Mouse (Mus musculus) intestine, embryonic 16.5 days (tissue): Measurements from ENCODE around the gene Atpaf1. TPM values are rescaled to one million over a fixed set of nuclear protein-coding genes. Genes with fewer than 3 reads are reported as not detected.

Source experiments
- ATAC-seq: fragments of 200-750 bp; cut with Nextera tagmentation; 2 replicates; pipeline ENCODE4 v1.8.0; 2017; ENCODE audit warnings: moderate TSS enrichment, moderate library complexity
- H3K27ac ChIP-seq: fragments of 300-500 bp; sonication (generic); 2 replicates; pipeline ENCODE4 v1.5.1; 2014; ENCODE audit warnings: mild to moderate bottlenecking, low read length
- H3K27me3 ChIP-seq: fragments of 300-500 bp; sonication (generic); replicated peaks from 2 replicates; pipeline ENCODE4 v1.6.1; 2014; ENCODE audit warnings: low read length, control low read depth, mixed read lengths; ENCODE audit not compliant: control insufficient read depth, insufficient read depth
- H3K36me3 ChIP-seq: fragments of 300-500 bp; sonication (generic); 2 replicates; pipeline ENCODE4 v1.6.1; 2014; ENCODE audit warnings: low read length, control low read depth; ENCODE audit not compliant: control insufficient read depth, insufficient read depth
- H3K4me1 ChIP-seq: fragments of 300-500 bp; sonication (generic); 2 replicates; pipeline ENCODE4 v1.6.1; 2014; ENCODE audit warnings: low read length, control low read depth, mixed read lengths; ENCODE audit not compliant: control insufficient read depth, insufficient read depth
- H3K4me2 ChIP-seq: fragments of 300-500 bp; sonication (generic); 2 replicates; pipeline ENCODE4 v1.6.1; 2014; ENCODE audit warnings: low read depth, low read length, control low read depth
- H3K4me3 ChIP-seq: fragments of 300-500 bp; sonication (generic); 2 replicates; pipeline ENCODE4 v1.5.1; 2014; ENCODE audit warnings: mild to moderate bottlenecking, low read length
- H3K9ac ChIP-seq: fragments of 300-500 bp; sonication (generic); 2 replicates; pipeline ENCODE4 v1.6.1; 2014; ENCODE audit warnings: low read depth, low read length
- H3K9me3 ChIP-seq: fragments of 300-500 bp; sonication (generic); 2 replicates; pipeline ENCODE4 v1.6.1; 2016; ENCODE audit warnings: low read length, control low read depth; ENCODE audit not compliant: control insufficient read depth
- WGBS: fragments of 180-500 bp; shearing (Covaris S2); extraction: QIAGEN DNeasy Blood & Tissue Kit; methylation state at CpG from one replicate; pipeline ENCODE4 v1.1.7; 2014; 5-methylcytosine and 5-hydroxymethylcytosine counted together
- polyA plus RNA-seq: library from polyadenylated mRNA; unstranded; fragments of >200 nt; fragmentation: Nextera tagmentation; extraction: Ambion mirVana; gene quantifications from 2 replicates; pipeline ENCODE4 v1.2.1, GENCODE M21; 2015

Atpaf1 gene
- polyA plus RNA-seq, 1 experiment from 2014 or later, result 52.8 TPM

DNA sequence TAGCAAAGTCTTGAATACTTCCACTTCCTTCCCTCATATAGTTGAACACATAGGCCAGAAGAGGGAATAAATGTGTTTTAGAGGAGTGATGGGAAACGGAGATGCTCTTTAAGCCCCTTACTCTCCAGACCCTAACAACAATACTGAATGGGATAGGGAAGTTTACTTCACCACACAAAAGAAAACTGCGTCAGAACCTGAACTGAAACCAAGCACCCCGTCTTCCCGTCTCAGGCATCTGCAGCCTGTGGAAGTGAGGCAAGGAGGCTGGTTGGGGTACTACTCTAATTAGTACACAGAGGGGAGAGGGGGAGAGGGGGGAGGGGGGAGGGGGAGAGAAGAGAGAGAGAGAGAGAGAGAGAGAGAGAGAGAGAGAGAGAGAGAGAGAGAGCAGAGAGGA lies 53.6 kb downstream of the Atpaf1 start:
- Histone ChIP-seq H3K4me2 (peak overlapping the region; percentile 80), H3K4me3 (peak overlapping the region; percentile 86; the same call in 1 of the 2 replicates), H3K4me1 (peaks cover 3% of the 10 kb centered on the region; the same call in 1 of the 2 replicates), H3K36me3 (no peaks in the 10 kb centered on the region), H3K27ac (no peak overlapping the region), H3K27me3 (no peaks in the 10 kb centered on the region), H3K9ac (no peak overlapping the region), H3K9me3 (no peaks in the 10 kb centered on the region)
- 72% methylated on average over 4 of the region's 4 CpGs for WGBS
- ATAC-seq, result no peak

DNA sequence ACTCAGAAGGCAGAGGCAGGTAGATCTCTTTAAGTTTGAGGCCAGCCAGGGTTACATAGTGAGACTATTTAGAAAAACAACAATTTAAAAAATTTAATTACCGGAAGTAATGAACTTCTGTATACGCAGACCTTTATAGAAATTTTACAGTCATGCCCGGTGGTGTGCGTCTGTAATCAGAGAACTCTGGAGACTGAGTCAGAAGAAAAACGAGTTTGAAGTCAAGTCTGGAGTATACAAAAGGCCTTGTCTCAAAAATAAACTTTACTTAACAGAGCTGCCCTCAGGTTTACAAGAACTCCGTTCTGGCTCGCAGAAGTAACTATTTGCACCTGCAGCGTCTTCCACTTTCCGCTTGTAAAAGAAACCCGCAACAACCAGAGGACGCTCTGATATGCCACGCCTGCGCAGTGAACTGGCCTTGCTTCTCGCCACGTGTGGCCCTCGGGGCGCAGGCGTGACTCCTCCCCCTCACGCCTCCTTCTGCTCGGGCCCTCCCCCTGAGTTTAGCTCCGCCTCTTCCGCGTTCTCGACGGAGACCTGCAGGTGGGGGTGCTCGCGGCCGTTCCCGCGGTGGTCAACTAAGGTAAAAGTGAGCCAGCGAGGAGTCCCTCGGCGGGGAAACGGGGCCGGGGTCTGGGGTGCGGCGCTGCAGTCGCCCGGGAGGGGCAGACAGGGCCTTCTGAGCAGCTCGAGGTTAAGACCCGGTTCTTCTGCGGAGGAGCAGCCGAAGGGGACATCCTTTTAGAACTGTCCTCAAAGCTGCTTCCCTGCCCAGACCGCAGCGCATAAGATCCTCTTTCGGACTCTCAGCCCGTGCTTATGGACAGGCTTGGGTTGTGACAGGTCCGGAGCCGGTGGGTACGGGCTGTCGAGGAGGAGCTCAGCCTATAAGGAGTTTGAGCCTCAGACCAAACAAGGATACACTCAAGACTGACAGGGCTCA lies 54.4 kb downstream of the Atpaf1 start, which contains the start of gene Mknk1:
Gene Mknk1, plus strand, starts transcription at position 503 of the 946 bp plus-strand sequence.
- ATAC-seq, result peak; percentile 97
- no peaks in the 10 kb centered on the region for H3K27me3 ChIP-seq
- peak within 1 kb of the TSS; percentile 86 for H3K4me3 ChIP-seq
- 2% methylated on average over 51 of the region's 51 CpGs for WGBS
- H3K4me2 ChIP-seq, result peak within 1 kb of the TSS; percentile 80
- peak within 1 kb of the TSS; percentile 66 for H3K27ac ChIP-seq
- peak within 1 kb of the TSS; percentile 85 for H3K9ac ChIP-seq
- peaks cover 3% of the 10 kb centered on the region; the same call in 1 of the 2 replicates for H3K4me1 ChIP-seq
- no peaks in the 10 kb centered on the region for H3K9me3 ChIP-seq
- H3K36me3 ChIP-seq, result no peaks in the 10 kb centered on the region

DNA sequence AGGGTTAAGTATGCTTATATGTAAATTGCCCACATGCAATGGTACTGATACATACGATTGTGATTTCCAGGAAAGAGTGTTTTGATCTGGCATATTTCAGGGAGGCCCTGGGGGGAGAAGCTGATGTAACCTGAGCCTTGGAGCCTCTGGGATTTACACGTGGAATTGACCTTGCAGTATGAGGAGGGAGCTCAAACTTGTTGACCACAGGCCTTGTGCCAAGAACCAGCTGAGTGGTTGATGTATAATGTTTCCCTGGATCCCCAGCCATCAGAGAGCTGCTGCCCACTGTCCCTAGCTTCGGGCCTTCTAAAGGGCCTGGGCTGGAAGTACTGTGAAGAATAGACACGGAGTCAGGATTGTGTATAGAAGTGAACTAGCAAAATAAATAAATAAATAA lies 55.3 kb downstream of the Atpaf1 start:
- no peak for ATAC-seq
- H3K9ac ChIP-seq, result no peak overlapping the region
- 42% methylated on average over 4 of the region's 4 CpGs for WGBS
- H3K4me1 ChIP-seq, result peaks cover 3% of the 10 kb centered on the region; the same call in 1 of the 2 replicates
- H3K4me2 ChIP-seq, result peak overlapping the region; percentile 80; the same call in 1 of the 2 replicates
- H3K36me3 ChIP-seq, result no peaks in the 10 kb centered on the region
- no peak overlapping the region for H3K27ac ChIP-seq
- H3K27me3 ChIP-seq, result no peaks in the 10 kb centered on the region
- H3K9me3 ChIP-seq, result no peaks in the 10 kb centered on the region
- peak overlapping the region; percentile 86 for H3K4me3 ChIP-seq

DNA sequence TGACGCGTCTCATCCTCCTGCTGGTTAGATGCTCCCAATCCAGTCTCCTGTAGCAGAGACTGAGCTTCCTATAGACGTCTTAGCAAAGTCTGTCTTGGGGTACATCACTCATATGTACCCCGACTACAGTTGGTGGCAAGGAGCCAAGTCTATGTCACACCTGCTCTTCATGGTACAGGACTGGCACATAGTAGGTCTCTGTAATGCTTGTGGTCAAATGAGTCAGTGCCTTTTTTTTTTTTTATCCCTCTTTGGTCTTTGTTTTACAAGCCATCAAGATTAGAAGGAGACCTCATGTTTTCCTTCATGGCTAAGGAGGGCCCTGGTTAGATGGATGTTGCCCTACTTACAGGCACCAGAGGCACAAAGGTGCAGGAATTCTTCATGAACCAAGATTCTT lies 56.2 kb downstream of the Atpaf1 start:
- no peak for ATAC-seq
- Histone ChIP-seq H3K27me3 (no peaks in the 10 kb centered on the region), H3K4me3 (no peak overlapping the region), H3K36me3 (no peaks in the 10 kb centered on the region), H3K9ac (no peak overlapping the region), H3K4me2 (no peak overlapping the region), H3K27ac (no peak overlapping the region), H3K9me3 (no peaks in the 10 kb centered on the region), H3K4me1 (peaks cover 3% of the 10 kb centered on the region; the same call in 1 of the 2 replicates)
- 85% methylated on average over 4 of the region's 4 CpGs for WGBS

DNA sequence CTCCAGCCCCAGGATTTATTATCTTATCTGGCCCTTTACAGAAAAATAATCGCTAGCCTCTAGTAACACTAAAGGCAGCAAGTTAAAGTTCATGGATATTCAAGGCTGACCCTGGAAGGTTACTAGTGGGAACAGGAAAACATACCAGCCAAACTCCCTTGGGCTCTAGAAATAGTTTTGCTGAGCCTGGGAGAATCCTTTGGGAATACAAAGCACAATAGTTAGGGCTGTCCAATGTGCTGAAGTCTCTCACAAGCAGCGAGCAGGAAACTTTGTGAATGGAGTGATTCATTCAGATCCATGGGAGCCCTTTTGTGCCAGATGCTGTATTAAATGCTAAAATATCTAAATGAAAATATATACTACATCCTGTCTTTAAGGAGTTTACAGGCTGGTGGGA lies 62.0 kb downstream of the Atpaf1 start:
- WGBS, result 57% methylated on average over 2 of the region's 2 CpGs

DNA sequence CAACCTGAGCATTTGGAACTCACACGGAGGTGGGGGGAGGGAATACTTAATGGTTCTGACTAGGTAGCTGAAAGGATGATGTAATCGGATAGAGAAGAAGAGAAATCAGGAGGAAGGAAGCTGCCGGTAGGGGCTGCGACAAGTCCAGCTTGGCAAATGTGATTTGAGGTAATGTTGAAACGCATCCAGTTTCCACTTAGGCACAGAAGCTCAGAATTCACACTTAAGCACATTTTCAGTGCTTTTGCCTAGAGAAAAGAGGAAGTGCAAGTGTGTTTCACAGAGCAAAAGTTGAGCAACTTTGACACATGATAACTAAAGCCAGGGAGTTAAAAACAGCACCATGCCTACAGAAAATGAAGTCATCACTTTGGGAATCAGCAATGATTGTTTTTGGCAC lies 62.8 kb downstream of the Atpaf1 start:
- WGBS, result 58% methylated on average over 5 of the region's 5 CpGs
- Histone ChIP-seq H3K9me3 (no peaks in the 10 kb centered on the region), H3K9ac (no peak overlapping the region), H3K36me3 (no peaks in the 10 kb centered on the region; the same call in 1 of the 2 replicates), H3K4me2 (no peak overlapping the region), H3K4me3 (no peak overlapping the region), H3K27ac (no peak overlapping the region), H3K27me3 (no peaks in the 10 kb centered on the region), H3K4me1 (peaks cover 4% of the 10 kb centered on the region; the same call in 1 of the 2 replicates)
- no peak for ATAC-seq

More for the DNA sequence above, 62.0 kb downstream of the Atpaf1 start:
- no peaks in the 10 kb centered on the region for H3K27me3 ChIP-seq
- ATAC-seq, result no peak
- peaks cover 4% of the 10 kb centered on the region; the same call in 1 of the 2 replicates for H3K4me1 ChIP-seq
- H3K27ac ChIP-seq, result no peak overlapping the region
- no peaks in the 10 kb centered on the region; the same call in 1 of the 2 replicates for H3K36me3 ChIP-seq
- no peak overlapping the region for H3K4me3 ChIP-seq
- no peaks in the 10 kb centered on the region for H3K9me3 ChIP-seq
- no peak overlapping the region for H3K9ac ChIP-seq
- no peak overlapping the region for H3K4me2 ChIP-seq

DNA sequence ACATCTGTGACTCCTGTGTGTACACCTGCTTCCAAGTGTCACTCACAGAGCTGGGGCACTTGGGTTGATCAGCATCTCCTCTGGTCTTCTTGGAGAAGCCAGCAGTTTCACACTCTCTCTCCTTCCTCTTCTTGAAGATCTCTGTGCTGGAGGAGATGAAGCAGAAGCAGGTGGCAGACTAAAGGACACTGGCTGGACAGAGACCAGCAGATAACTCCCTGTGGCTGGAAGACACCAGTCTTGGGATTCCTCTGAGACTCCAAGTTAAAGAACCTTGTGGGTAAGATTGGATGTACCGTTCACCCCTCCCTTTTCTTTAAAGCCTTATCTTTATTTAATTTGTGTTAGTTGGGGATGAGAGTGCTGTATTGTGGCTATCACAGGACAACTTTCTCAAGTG lies 63.5 kb downstream of the Atpaf1 start:
- no peaks in the 10 kb centered on the region for H3K9me3 ChIP-seq
- no peaks in the 10 kb centered on the region; the same call in 1 of the 2 replicates for H3K36me3 ChIP-seq
- ATAC-seq, result no peak
- peaks cover 4% of the 10 kb centered on the region; the same call in 1 of the 2 replicates for H3K4me1 ChIP-seq
- H3K4me3 ChIP-seq, result no peak overlapping the region
- H3K27me3 ChIP-seq, result no peaks in the 10 kb centered on the region
- H3K9ac ChIP-seq, result no peak overlapping the region
- H3K27ac ChIP-seq, result no peak overlapping the region
- 89% methylated on average over 1 of the region's 1 CpGs for WGBS
- no peak overlapping the region for H3K4me2 ChIP-seq

DNA sequence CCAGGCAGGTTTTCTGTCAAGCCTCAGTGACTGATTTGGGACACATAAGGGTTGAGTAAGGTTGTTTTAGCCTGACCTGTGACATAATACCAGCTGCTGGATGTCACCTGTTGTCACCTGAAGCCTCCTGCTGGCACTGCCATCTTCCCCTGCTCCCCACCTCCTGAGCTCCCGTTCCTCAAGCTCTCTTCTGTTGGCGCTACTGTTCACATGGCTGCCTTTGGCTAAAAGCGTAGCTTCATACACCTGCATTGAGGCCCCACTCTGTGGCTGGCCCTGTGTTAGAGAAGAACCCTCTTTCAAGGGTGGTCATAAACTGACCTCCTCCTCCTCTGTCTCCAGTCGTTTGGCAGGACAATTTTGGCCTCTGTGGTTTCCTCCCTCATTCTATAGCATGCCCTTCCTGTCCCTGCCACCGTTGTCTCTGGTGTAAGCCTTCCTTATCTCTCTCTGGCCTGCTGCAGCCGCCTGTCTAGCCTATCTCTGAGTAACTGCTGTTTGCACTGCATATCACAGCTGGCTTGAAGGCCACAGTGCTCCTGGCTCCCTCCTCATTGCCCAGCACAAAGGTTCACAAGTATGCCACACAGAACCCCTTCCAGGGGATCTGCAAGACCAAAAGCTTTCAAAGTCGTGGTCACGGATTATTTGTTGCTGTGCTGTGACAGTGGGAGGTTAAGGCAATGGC lies 64.5 kb downstream of the Atpaf1 start:
- Histone ChIP-seq H3K9ac (no peak overlapping the region), H3K27ac (peak overlapping the region; percentile 26; the same call in 1 of the 2 replicates), H3K27me3 (no peaks in the 10 kb centered on the region), H3K36me3 (no peaks in the 10 kb centered on the region; the same call in 1 of the 2 replicates), H3K4me1 (peaks cover 4% of the 10 kb centered on the region; the same call in 1 of the 2 replicates), H3K4me3 (no peak overlapping the region), H3K9me3 (no peaks in the 10 kb centered on the region), H3K4me2 (no peak overlapping the region)
- peak; percentile 95 for ATAC-seq
- 42% methylated on average over 8 of the region's 8 CpGs for WGBS

DNA sequence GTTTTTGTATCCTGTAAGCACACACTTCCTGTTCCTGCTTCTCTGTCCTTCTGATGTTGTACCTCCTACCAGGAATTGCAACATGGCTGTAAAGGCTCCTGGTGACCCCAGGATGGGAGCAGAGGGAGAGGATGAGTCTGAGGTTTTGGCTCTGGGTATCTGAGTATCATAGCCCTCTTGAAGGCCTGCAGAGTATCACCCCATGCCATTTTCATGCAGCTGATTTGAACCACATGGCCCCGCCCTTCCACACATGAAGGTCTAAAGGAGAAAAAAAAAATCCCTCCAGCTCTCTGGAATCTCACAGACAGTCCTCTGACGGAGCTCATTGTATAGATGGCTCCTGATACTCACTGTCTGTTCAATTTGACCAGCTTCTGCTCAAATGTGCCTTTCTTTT lies 65.5 kb downstream of the Atpaf1 start:
- no peak overlapping the region for H3K4me3 ChIP-seq
- no peaks in the 10 kb centered on the region; the same call in 1 of the 2 replicates for H3K36me3 ChIP-seq
- 0 out of 2 replicates have a peak overlapping the region, but pooled peaks have one; percentile 26 for H3K27ac ChIP-seq
- peaks cover 4% of the 10 kb centered on the region; the same call in 1 of the 2 replicates for H3K4me1 ChIP-seq
- ATAC-seq, result no peak
- H3K9me3 ChIP-seq, result no peaks in the 10 kb centered on the region
- WGBS, result 88% methylated on average over 2 of the region's 2 CpGs
- H3K27me3 ChIP-seq, result no peaks in the 10 kb centered on the region
- no peak overlapping the region for H3K9ac ChIP-seq
- no peak overlapping the region for H3K4me2 ChIP-seq
